Mouse (Mus musculus) heart, postnatal 0 days (tissue): ENCODE measurements around the gene Ist1. TPM values are rescaled to one million over a fixed set of nuclear protein-coding genes. Genes with fewer than 3 reads are reported as not detected.

ENCODE experiments used
- ATAC-seq: fragments of 200-750 bp; cut with Nextera tagmentation; 2 replicates; pipeline ENCODE4 v1.8.0; 2017; ENCODE audit warnings: low read depth, moderate number of reproducible peaks, moderate library complexity; ENCODE audit not compliant: insufficient read depth
- DNase-seq: peaks from one replicate; pipeline ENCODE4 v3.0.0-alpha.2; 2016; ENCODE audit warnings: low spot score
- H3K27ac ChIP-seq: fragments of 300-500 bp; sonication (generic); 2 replicates; pipeline ENCODE4 v1.5.1; 2014; ENCODE audit warnings: low read depth, mild to moderate bottlenecking
- H3K27me3 ChIP-seq: fragments of 300-500 bp; sonication (generic); 2 replicates; pipeline ENCODE4 v1.6.1; 2014; ENCODE audit warnings: low read length, mixed read lengths; ENCODE audit not compliant: control insufficient read depth, insufficient read depth
- H3K36me3 ChIP-seq: fragments of 300-500 bp; sonication (generic); replicated peaks from 2 replicates; pipeline ENCODE4 v1.6.1; 2014; ENCODE audit warnings: low read length, mixed read lengths; ENCODE audit not compliant: control insufficient read depth, insufficient read depth
- H3K4me1 ChIP-seq: fragments of 300-500 bp; sonication (generic); 2 replicates; pipeline ENCODE4 v1.6.1; 2014; ENCODE audit warnings: antibody characterized with exemption; ENCODE audit not compliant: control insufficient read depth, insufficient read depth
- H3K4me2 ChIP-seq: fragments of 300-500 bp; sonication (generic); 2 replicates; pipeline ENCODE4 v1.6.1; 2014; ENCODE audit warnings: low read depth, mild to moderate bottlenecking, low read length, moderate library complexity
- H3K4me3 ChIP-seq: fragments of 300-500 bp; sonication (generic); 2 replicates; pipeline ENCODE4 v1.5.1; 2014; ENCODE audit warnings: low read depth, low read length
- H3K9ac ChIP-seq: fragments of 300-500 bp; sonication (generic); replicated peaks from 2 replicates; pipeline ENCODE4 v1.6.1; 2014; ENCODE audit warnings: low read depth, low read length, mixed read lengths
- H3K9me3 ChIP-seq: fragments of 300-500 bp; sonication (generic); replicated peaks from 2 replicates; pipeline ENCODE4 v1.6.1; 2016; ENCODE audit warnings: low read length; ENCODE audit not compliant: control insufficient read depth
- CTCF ChIP-seq: IDR thresholded peaks from 2 replicates; pipeline ENCODE4 v1.5.1; 2016; ENCODE audit warnings: antibody characterized with exemption, control low read depth, low read depth
- EP300 ChIP-seq: IDR thresholded peaks from 2 replicates; pipeline ENCODE4 v1.6.1; 2016; ENCODE audit warnings: antibody characterized with exemption, low read depth
- WGBS: fragments of 180-500 bp; shearing (Covaris S2); extraction: QIAGEN DNeasy Blood & Tissue Kit; methylation state at CpG from one replicate; pipeline ENCODE4 v1.1.7; 2014; 5-methylcytosine and 5-hydroxymethylcytosine counted together
- polyA plus RNA-seq: library from polyadenylated mRNA; unstranded; fragments of >200 nt; fragmentation: Nextera tagmentation; extraction: Ambion mirVana; gene quantifications from 2 replicates; pipeline ENCODE4 v1.2.1, GENCODE M21; 2015
- total RNA-seq: library from RNA; depleted of rRNA; stranded (reverse); fragments of >200 nt; gene quantifications from 2 replicates; pipeline ENCODE4 v1.2.3, GENCODE M21; 2014; ENCODE audit warnings: low replicate concordance; rRNA removed

Gene Ist1
- total RNA-seq, result 65.3 and 69.7 TPM in 2 replicates
- polyA plus RNA-seq, result 70.5 and 73.2 TPM in 2 replicates

GRCm38 (mm10) chr8:109693146-109693900 lies at the start of gene Ist1:
Gene Ist1 (minus strand): TSS chr8:109693260.
- no peaks in the 10 kb centered on the region for H3K36me3 ChIP-seq
- H3K9ac ChIP-seq, result peak within 1 kb of the TSS; percentile 92
- TF ChIP-seq CTCF (no peak), EP300 (peak; percentile 87; the same call in 1 of the 2 replicates)
- peak; percentile 96 for DNase-seq
- WGBS, result 0% methylated on average over 52 of the region's 57 CpGs
- H3K4me1 ChIP-seq, result peaks cover 23% of the 10 kb centered on the region
- no peaks in the 10 kb centered on the region for H3K9me3 ChIP-seq
- peak within 1 kb of the TSS; percentile 83 for H3K27ac ChIP-seq
- peak within 1 kb of the TSS; percentile 87 for H3K4me2 ChIP-seq
- no peaks in the 10 kb centered on the region for H3K27me3 ChIP-seq
- ATAC-seq, result peak; percentile 99
- H3K4me3 ChIP-seq, result peak within 1 kb of the TSS; percentile 95

- peak overlapping the region; percentile 96 for H3K4me3 ChIP-seq
- DNase-seq (no peak), ATAC-seq (peak; percentile 3; the same call in 1 of the 2 replicates)
- no peak overlapping the region for H3K27ac ChIP-seq
- TF ChIP-seq EP300 (no peak), CTCF (no peak)
- no peaks in the 10 kb centered on the region for H3K27me3 ChIP-seq
- H3K4me2 ChIP-seq, result peak overlapping the region; percentile 84
- H3K9ac ChIP-seq, result no peak overlapping the region
- peaks cover 15% of the 10 kb centered on the region for H3K36me3 ChIP-seq
- no peaks in the 10 kb centered on the region for H3K9me3 ChIP-seq
- 86% methylated on average over 1 of the region's 1 CpGs for WGBS
- H3K4me1 ChIP-seq, result peaks cover 7% of the 10 kb centered on the region; the same call in 1 of the 2 replicates
Measured at GRCm38 (mm10) chr8:109738049-109738380, 45.0 kb upstream of the Ist1 start.

DNA sequence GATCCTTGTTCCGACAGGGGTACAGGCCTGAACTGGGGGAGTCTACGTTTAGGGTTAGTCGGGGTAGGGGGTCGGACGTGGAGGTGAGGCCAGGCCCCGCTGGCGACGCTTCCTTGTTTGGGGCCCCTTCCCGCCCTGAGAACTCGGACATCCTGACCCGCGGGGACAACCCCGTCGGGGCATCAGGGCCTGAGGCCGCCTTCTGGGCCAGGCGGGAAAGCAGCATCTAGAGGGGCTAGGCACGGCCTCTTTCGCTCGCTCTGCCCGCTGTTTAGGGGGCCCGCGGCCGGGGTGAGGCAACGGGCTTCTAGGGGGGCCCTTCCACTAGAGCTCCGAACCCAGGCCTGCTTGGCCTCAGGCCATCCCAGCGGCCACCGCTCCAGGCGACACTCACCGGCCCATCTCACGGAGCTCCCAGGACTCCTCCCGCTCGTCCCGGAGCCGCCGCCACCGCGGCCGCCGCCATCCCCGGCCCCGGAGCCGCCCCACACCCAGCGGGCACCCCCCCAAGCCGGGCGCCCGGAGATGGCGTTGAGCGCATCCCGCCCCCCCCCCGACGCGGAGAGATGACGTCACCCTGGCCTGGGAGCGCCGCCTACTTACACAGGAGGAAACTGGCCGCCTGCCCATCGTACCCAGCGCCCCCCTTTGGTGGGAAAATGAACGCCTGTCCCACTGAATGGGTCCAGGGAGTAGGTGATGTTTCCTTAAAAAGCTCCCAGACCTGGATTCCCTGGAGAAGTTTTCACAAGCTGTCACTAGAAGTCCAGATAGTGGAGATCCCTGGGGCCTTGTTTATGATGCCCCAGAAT lies 44.4 kb upstream of the Ist1 start, which contains the start of gene Atxn1l:
TSS of gene Atxn1l (minus strand) at position 503 of the 812 bp plus-strand sequence.
- WGBS, result under 1% methylated on average over 56 of the region's 59 CpGs
- no peaks in the 10 kb centered on the region for H3K9me3 ChIP-seq

DNA sequence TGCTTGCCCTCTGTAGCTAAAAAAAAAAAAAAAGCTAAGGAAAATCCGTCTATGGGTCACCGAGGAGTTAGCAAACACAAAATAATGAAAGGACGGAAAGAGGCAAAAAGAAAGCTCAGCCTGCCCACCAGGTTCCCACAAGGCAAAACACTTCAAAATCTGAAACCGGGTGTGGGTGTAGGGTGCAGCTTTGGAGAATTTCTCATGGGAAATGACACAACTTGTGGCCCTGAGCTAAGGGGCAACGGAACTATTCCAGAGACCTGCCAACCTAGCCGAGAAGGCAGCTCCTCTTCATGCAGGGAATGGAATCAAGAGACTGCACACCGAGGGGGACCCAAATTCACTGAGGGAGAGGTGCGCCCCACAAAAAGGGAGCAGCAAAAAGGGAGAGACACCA lies 43.8 kb upstream of the Ist1 start:
- 4% methylated on average over 8 of the region's 8 CpGs for WGBS
- TF ChIP-seq CTCF, result no peak
- no peak for TF ChIP-seq EP300
- Histone ChIP-seq H3K27ac (peak overlapping the region; percentile 82), H3K27me3 (no peaks in the 10 kb centered on the region), H3K4me3 (peak overlapping the region; percentile 96), H3K9me3 (no peaks in the 10 kb centered on the region), H3K9ac (peak overlapping the region; percentile 97), H3K4me1 (peaks cover 7% of the 10 kb centered on the region; the same call in 1 of the 2 replicates), H3K36me3 (peaks cover 27% of the 10 kb centered on the region), H3K4me2 (peak overlapping the region; percentile 84)
- ATAC-seq (no peak; the same call in 1 of the 2 replicates), DNase-seq (no peak)

More for the DNA sequence above, 44.4 kb upstream of the Ist1 start, which contains the start of gene Atxn1l:
- H3K4me1 ChIP-seq, result peaks cover 7% of the 10 kb centered on the region; the same call in 1 of the 2 replicates
- ATAC-seq (peak; percentile 88), DNase-seq (peak; percentile 72)
- peaks cover 21% of the 10 kb centered on the region for H3K36me3 ChIP-seq
- peak within 1 kb of the TSS; percentile 97 for H3K9ac ChIP-seq
- H3K4me2 ChIP-seq, result peak within 1 kb of the TSS; percentile 84
- peak within 1 kb of the TSS; percentile 96 for H3K4me3 ChIP-seq
- H3K27ac ChIP-seq, result peak within 1 kb of the TSS; percentile 82
- TF ChIP-seq CTCF, result peak; percentile 61
- TF ChIP-seq EP300, result no peak
- H3K27me3 ChIP-seq, result no peaks in the 10 kb centered on the region

- no peak for DNase-seq
- Histone ChIP-seq H3K9ac (no peak overlapping the region), H3K4me2 (no peak overlapping the region), H3K27ac (no peak overlapping the region), H3K4me3 (no peak overlapping the region), H3K27me3 (no peaks in the 10 kb centered on the region), H3K36me3 (peaks cover 49% of the 10 kb centered on the region), H3K9me3 (no peaks in the 10 kb centered on the region), H3K4me1 (peaks cover 7% of the 10 kb centered on the region; the same call in 1 of the 2 replicates)
- 41% methylated on average over 3 of the region's 3 CpGs for WGBS
- TF ChIP-seq EP300 (no peak), CTCF (no peak)
- ATAC-seq, result no peak
Measured at GRCm38 (mm10) chr8:109734018-109734417, 41.0 kb upstream of the Ist1 start.
